Mouse (Mus musculus): ENCODE data around the gene Chp2. TPM values are rescaled to one million over a fixed set of nuclear protein-coding genes. Genes with fewer than 3 reads are reported as not detected.

Gene Chp2
- total RNA-seq (2021), result 1 to 10 TPM; 2.3 to 4.7 TPM

- DNase-seq (ENCODE audit: low spot score in 2 of 2), result no peak
- intact Hi-C loops (cut with DNase I), result no loop called here
Measured at GRCm38 (mm10) chr7:122219315-122219801, at the start of gene Chp2. TSS of gene Chp2 (plus strand) at chr7:122219496.

- no peak for DNase-seq (ENCODE audit: low spot score in 2 of 2)
- intact Hi-C loops (cut with DNase I), result no loop called here
Measured at GRCm38 (mm10) chr7:122170705-122171104, 48.6 kb upstream of the Chp2 start.

GRCm38 (mm10) chr7:122171613-122172012 is 47.7 kb upstream of the Chp2 start:
- intact Hi-C loops (cut with DNase I), result no loop called here
- no peak for DNase-seq (ENCODE audit: low spot score in 2 of 2)

GRCm38 (mm10) chr7:122180720-122181119 is 38.6 kb upstream of the Chp2 start:
- intact Hi-C loops (cut with DNase I), result no loop called here
- DNase-seq (ENCODE audit: low spot score in 2 of 2), result no peak

GRCm38 (mm10) chr7:122184569-122184968 is 34.7 kb upstream of the Chp2 start:
- intact Hi-C loops (cut with DNase I), result no loop called here

GRCm38 (mm10) chr7:122186043-122186442 is 33.3 kb upstream of the Chp2 start, which contains the start of gene Ern2:
TSS of gene Ern2 (minus strand) at chr7:122186207.
- intact Hi-C loops (cut with DNase I), result no loop called here
- no peak for DNase-seq (ENCODE audit: low spot score in 2 of 2)

More at GRCm38 (mm10) chr7:122184569-122184968, 34.7 kb upstream of the Chp2 start:
- DNase-seq (ENCODE audit: low spot score in 2 of 2), result no peak

GRCm38 (mm10) chr7:122189484-122189883 is 29.8 kb upstream of the Chp2 start:
- DNase-seq (ENCODE audit: low spot score in 2 of 2), result no peak
- intact Hi-C loops (cut with DNase I), result no loop called here

- intact Hi-C loops (cut with DNase I), result no loop called here
- no peak for DNase-seq (ENCODE audit: low spot score in 2 of 2)
Measured at GRCm38 (mm10) chr7:122191097-122191496, 28.2 kb upstream of the Chp2 start.

- no peak for DNase-seq (ENCODE audit: low spot score in 2 of 2)
- intact Hi-C loops (cut with DNase I), result no loop called here
Measured at GRCm38 (mm10) chr7:122193919-122194318, 25.4 kb upstream of the Chp2 start.

GRCm38 (mm10) chr7:122196771-122197170 is 22.5 kb upstream of the Chp2 start:
- intact Hi-C loops (cut with DNase I), result loop anchor here (5.0 kb wide), 1 partner anchor 266 kb away; no protein-coding TSS in a partner anchor
- no peak for DNase-seq (ENCODE audit: low spot score in 2 of 2)

- intact Hi-C loops (cut with DNase I), result loop anchor here (5.0 kb wide), 1 partner anchor 265 kb away; no protein-coding TSS in a partner anchor
- DNase-seq (ENCODE audit: low spot score in 2 of 2), result peak; percentile 11 to 31
Measured at GRCm38 (mm10) chr7:122197306-122197705, 22.0 kb upstream of the Chp2 start.

GRCm38 (mm10) chr7:122199296-122199695 is 20.0 kb upstream of the Chp2 start:
- no peak for DNase-seq (ENCODE audit: low spot score in 2 of 2)
- intact Hi-C loops (cut with DNase I), result loop anchor here (2.0 to 5.0 kb wide), 2 partner anchors 38 to 263 kb away; no protein-coding TSS in a partner anchor

GRCm38 (mm10) chr7:122203936-122204335 is 15.4 kb upstream of the Chp2 start:
- intact Hi-C loops (cut with DNase I), result no loop called here
- no peak for DNase-seq (ENCODE audit: low spot score in 2 of 2)

- DNase-seq (ENCODE audit: low spot score in 2 of 2), result no peak
- intact Hi-C loops (cut with DNase I), result no loop called here
Measured at GRCm38 (mm10) chr7:122206121-122206520, 13.2 kb upstream of the Chp2 start.

GRCm38 (mm10) chr7:122208276-122209021 is 10.8 kb upstream of the Chp2 start:
- DNase-seq (ENCODE audit: low spot score in 2 of 2), result no peak
- intact Hi-C loops (cut with DNase I), result no loop called here

- no peak for DNase-seq (ENCODE audit: low spot score in 2 of 2)
- intact Hi-C loops (cut with DNase I), result no loop called here
Measured at GRCm38 (mm10) chr7:122226020-122226742, 6.9 kb downstream of the Chp2 start.

- intact Hi-C loops (cut with DNase I), result no loop called here
- DNase-seq (ENCODE audit: low spot score in 2 of 2), result no peak
Measured at GRCm38 (mm10) chr7:122226744-122227143, 7.4 kb downstream of the Chp2 start.

GRCm38 (mm10) chr7:122229306-122229705 is 10.0 kb downstream of the Chp2 start:
- intact Hi-C loops (cut with DNase I), result no loop called here
- no peak for DNase-seq (ENCODE audit: low spot score in 2 of 2)

GRCm38 (mm10) chr7:122229916-122230315 is 10.6 kb downstream of the Chp2 start:
- intact Hi-C loops (cut with DNase I), result no loop called here
- DNase-seq (ENCODE audit: low spot score in 2 of 2), result no peak

- intact Hi-C loops (cut with DNase I), result no loop called here
- DNase-seq (ENCODE audit: low spot score in 2 of 2), result no peak
Measured at GRCm38 (mm10) chr7:122230866-122231265, 11.6 kb downstream of the Chp2 start.

GRCm38 (mm10) chr7:122238939-122239338 is 19.6 kb downstream of the Chp2 start:
- DNase-seq (ENCODE audit: low spot score in 2 of 2), result no peak
- intact Hi-C loops (cut with DNase I), result no loop called here

All from left cerebral cortex, postnatal 36 days (tissue).